Comparison of ENCODE assay signal across 9 mouse cellular contexts in genomic region chr10:75438132-75438810, GRCm38 (mm10). TPM values are rescaled to one million over a fixed set of nuclear protein-coding genes. Genes with fewer than 3 reads are reported as not detected.
DNase-seq lines count a peak whose midpoint lies in the region; ATAC-seq lines count a peak whose summit lies in the region.
"Had no signal": no experiment of that assay in that cellular context is flagged by ENCODE, and none has a peak within 500 bp of the region (broad histone marks: within the 10 kb centered on the region; RNA-seq: fewer than 3 reads in every experiment).

No protein-coding gene starts in this region.

- no peak overlapping the region for H3K9ac ChIP-seq in neural tube, embryonic 14.5 days (replicated peaks; ENCODE audit: low read depth, low read length)
- H3K9ac ChIP-seq: embryonic facial prominence, embryonic 12.5 days had no signal

- H3K27me3 ChIP-seq in heart, embryonic 10.5 days (ENCODE audit: insufficient read depth, poor library complexity, severe bottlenecking), result 0 out of 2 replicates have a peak, but pooled peaks cover 3% of the 10 kb centered on the region
- H3K27me3 ChIP-seq in neural tube, embryonic 14.5 days (ENCODE audit: control insufficient read depth, insufficient read depth, low read length), result no peaks in the 10 kb centered on the region
- H3K27me3 ChIP-seq: embryonic facial prominence, embryonic 12.5 days had no signal

- no peak overlapping the region for H3K4me2 ChIP-seq in neural tube, embryonic 14.5 days (ENCODE audit: low read depth, low read length)
- H3K4me2 ChIP-seq: embryonic facial prominence, embryonic 12.5 days had no signal

- H3K27ac ChIP-seq in heart, embryonic 10.5 days, result no peak overlapping the region
- H3K27ac ChIP-seq in neural tube, embryonic 14.5 days (ENCODE audit: low read depth, low read length), result no peak overlapping the region
- H3K27ac ChIP-seq: embryonic facial prominence, embryonic 12.5 days had no signal

- DNase-seq in heart, adult 11 months, result peak; percentile 96
- no peak for DNase-seq in heart, embryonic 10.5 days (ENCODE audit: low spot score)
- peak; percentile 59 for DNase-seq in brain, adult 2 months (ENCODE audit: low read depth, low spot score)
- DNase-seq in heart, postnatal 14 days, result peak; percentile 62 to 69
- peak; percentile 55 to 75 for DNase-seq in layer of hippocampus, postnatal 10 days (ENCODE audit: low spot score in 2 of 2)
- no peak for DNase-seq in c-Kit-positive CD71-positive TER-119-positive erythroid progenitor cells, embryonic 14.5 days (ENCODE audit: low spot score)
- DNase-seq in urinary bladder, adult 2 months (ENCODE audit: low spot score), result no peak

- 67% methylated on average over 13 of the region's 13 CpGs for WGBS in heart, embryonic 10.5 days
- 52% methylated on average over 13 of the region's 13 CpGs for WGBS in neural tube, embryonic 14.5 days

- H3K36me3 ChIP-seq in heart, embryonic 10.5 days, result no peaks in the 10 kb centered on the region
- H3K36me3 ChIP-seq in neural tube, embryonic 14.5 days (ENCODE audit: control insufficient read depth, insufficient read depth, low read length), result no peaks in the 10 kb centered on the region
- H3K36me3 ChIP-seq: embryonic facial prominence, embryonic 12.5 days had no signal

- H3K9me3 ChIP-seq in heart, embryonic 10.5 days, result no peaks in the 10 kb centered on the region
- H3K9me3 ChIP-seq in neural tube, embryonic 14.5 days (ENCODE audit: control insufficient read depth, low read length), result no peaks in the 10 kb centered on the region
- H3K9me3 ChIP-seq: embryonic facial prominence, embryonic 12.5 days had no signal

- intact Hi-C loops in heart, postnatal 14 days (cut with DNase I), result loop anchor here (5.0 kb wide), 1 partner anchor 46 kb away; no protein-coding TSS in a partner anchor

- ATAC-seq in neural tube, embryonic 14.5 days (ENCODE audit: low read depth), result peak; percentile 87

- no peak overlapping the region for H3K4me3 ChIP-seq in heart, embryonic 10.5 days
- no peak overlapping the region for H3K4me3 ChIP-seq in neural tube, embryonic 14.5 days (ENCODE audit: low read depth, low read length)
- H3K4me3 ChIP-seq: embryonic facial prominence, embryonic 12.5 days had no signal

- H3K4me1 ChIP-seq in heart, embryonic 10.5 days, result peaks cover 17% of the 10 kb centered on the region; the same call in 1 of the 2 replicates
- no peaks in the 10 kb centered on the region for H3K4me1 ChIP-seq in neural tube, embryonic 14.5 days (ENCODE audit: control insufficient read depth, insufficient read depth, low read length)
- H3K4me1 ChIP-seq: embryonic facial prominence, embryonic 12.5 days had no signal

RNA-seq across cellular contexts. Expression of gene Upb1, which starts 37.4 kb away (rescaled TPM):
- polyA plus RNA-seq in heart, embryonic 10.5 days (2016; fragmentation: Nextera tagmentation; extraction: Ambion mirVana), result 0.10 and 1.6 TPM in 2 replicates
- under 1 TPM; 0.22 to 0.34 TPM for total RNA-seq in heart, postnatal 14 days (2021)
- total RNA-seq in layer of hippocampus, postnatal 10 days (2021), result under 1 TPM; 0.41 to 0.58 TPM
- 0.13 and 0.15 TPM in 2 replicates for polyA plus RNA-seq in neural tube, embryonic 14.5 days (2014; fragmentation: Nextera tagmentation; extraction: Ambion mirVana)
- polyA plus RNA-seq in urinary bladder, adult 2 months (2012; rRNA removed), result 0.90 and 1.0 TPM in 2 replicates

Comparison
In these comparisons a context has a peak if more than half of its experiments do, and no peak if none do; other contexts are left out.
1. DNase-seq: peak in heart, adult 11 months (single experiment), brain, adult 2 months (single experiment), heart, postnatal 14 days (2 of 2) and layer of hippocampus, postnatal 10 days (2 of 2); none in heart, embryonic 10.5 days (single experiment), c-Kit-positive CD71-positive TER-119-positive erythroid progenitor cells, embryonic 14.5 days (single experiment) and urinary bladder, adult 2 months (single experiment).